Mouse (Mus musculus): ENCODE measurements at regions not wholly inside any gene's neighbourhood (a gene's known extent, or its start where the extent isn't known, plus 50 kb on each side); places are given as distances from the start of the nearest gene placed in this dataset.

DNA sequence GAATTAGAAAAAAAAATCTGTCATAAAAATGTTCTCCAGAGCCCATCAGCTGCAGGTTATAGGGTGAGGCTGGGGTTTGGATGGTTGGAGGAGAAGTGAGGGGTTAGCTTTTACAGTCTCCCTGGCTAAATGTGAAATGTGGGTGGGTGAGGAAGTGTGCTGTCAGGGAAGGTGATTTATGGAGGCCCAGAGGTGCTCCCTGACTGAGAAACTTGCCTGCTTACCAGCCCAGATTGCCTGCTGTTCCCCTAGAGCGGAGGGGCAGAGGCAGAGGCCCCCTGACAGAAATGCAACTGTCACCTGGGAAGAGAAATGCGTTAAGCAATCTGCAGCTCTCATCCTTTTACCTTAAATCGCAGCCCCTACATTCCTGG, 175.8 kb upstream of the Id2 start:
- no peak for TF ChIP-seq CTCF (IDR thresholded peaks at IDR 0.05; ENCODE audit: low read depth, low read length)
- TF ChIP-seq POLR2A (IDR thresholded peaks at IDR 0.05; ENCODE audit: borderline replicate concordance, low read depth, low read length), result no peak

Data from bone marrow macrophage, adult 2 months (primary cell).